Mouse (Mus musculus) megakaryocyte progenitor cell, adult 5-6 weeks (primary cell): ENCODE measurements around the gene Gm28038. TPM values are rescaled to one million over a fixed set of nuclear protein-coding genes. Genes with fewer than 3 reads are reported as not detected.

Source experiments
- ATAC-seq: replicated peaks from 2 replicates; pipeline ENCODE4 v1.8.0; 2016; ENCODE audit warnings: mild to moderate bottlenecking, moderate TSS enrichment, inconsistent platforms; ENCODE audit not compliant: poor library complexity
- total RNA-seq, 2 experiments: library from RNA; stranded (forward) in 1 of 2; stranded (reverse) in 1 of 2; fragments of 157-497, 149-512 nt in 1 of 2; fragments of 200-1000 nt in 1 of 2; gene quantifications; 2 replicates each; pipeline versions ENCODE4 v1.2.3 to v1.2.4; 2015 to 2017

Gm28038 gene
- total RNA-seq (2015): not detected in 2 replicates
- not detected in 2 replicates for total RNA-seq (2017)

- no peak for ATAC-seq
These were observed at the start of gene Gm28038 for GRCm38 (mm10) chr2:30280743-30281142. Gm28038 (plus strand) TSS chr2:30281043.

DNA sequence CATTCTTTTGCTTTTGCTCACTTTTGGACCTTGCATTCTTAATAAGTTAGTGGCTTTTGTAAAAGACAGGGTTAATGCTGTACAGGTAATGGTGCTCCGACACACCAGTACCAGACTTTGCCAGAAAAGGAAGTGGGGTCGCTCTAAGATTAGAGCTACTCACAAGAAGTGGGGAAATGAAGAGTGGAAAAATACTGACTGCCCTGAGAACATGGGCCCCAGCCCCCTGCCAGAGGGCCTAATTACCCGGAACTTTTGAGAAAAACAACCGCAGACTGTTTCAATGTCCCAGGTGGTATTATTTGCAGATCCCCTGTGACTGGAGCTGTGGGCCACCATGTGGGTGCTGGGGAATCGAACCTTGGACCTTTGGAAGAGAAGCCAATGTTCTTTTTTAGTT lies 45.2 kb upstream of the Gm28038 start:
- no peak for ATAC-seq

GRCm38 (mm10) chr2:30236426-30237198 lies 44.2 kb upstream of the Gm28038 start:
- no peak for ATAC-seq

GRCm38 (mm10) chr2:30237199-30237880 lies 43.5 kb upstream of the Gm28038 start, which contains the start of gene Lrrc8a:
Lrrc8a (plus strand) TSS chr2:30237715.
- ATAC-seq: peak; percentile 87

- ATAC-seq: peak; percentile 12
These were observed 43.0 kb upstream of the Gm28038 start for GRCm38 (mm10) chr2:30237881-30238280.

DNA sequence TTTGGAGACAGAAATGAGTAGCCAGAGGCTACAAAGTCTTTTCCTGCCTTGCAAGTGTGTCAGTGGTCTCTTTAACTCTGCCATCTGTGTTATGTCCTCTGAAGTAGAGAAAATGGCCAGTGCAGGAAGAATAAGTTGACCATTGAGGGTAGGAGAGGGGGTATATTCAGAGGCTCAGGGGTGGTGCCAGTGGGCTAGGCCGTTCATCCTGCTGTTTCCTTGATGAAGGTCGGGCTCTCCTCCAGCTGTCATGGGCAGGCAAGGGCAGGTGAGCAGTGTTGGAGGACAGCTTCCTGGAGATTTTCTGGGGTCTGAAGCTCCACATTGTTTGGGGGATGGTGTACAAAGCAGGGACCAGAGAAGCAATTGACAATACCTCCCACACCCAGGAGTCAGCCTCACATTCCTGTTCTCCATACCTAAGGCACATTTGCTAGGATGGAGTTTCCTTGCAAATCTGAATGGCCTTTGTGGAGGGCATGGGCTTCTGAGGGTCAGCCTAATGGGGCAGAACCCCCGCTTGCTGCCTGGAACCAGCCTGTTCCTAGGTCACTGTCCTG lies 41.9 kb upstream of the Gm28038 start:
- ATAC-seq: no peak

DNA sequence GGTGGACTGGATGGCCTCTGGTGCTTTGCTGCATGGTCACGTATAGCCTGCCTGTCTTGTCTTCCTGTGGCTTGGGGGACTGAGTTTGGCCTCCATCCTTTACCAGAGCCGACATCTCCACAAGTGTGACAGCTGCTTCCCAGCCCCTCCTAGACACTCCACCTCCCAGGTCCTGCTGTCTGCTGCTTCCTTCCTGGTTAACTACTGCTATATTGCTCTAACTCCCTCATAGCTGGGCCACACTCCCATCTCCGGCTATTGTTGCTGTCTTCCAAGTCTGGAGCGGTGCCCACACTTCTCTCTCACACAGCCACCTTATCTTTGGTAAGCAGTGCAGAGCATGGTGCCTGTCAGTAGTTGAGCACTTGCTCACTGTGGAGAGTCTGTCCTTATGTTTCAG lies 41.1 kb upstream of the Gm28038 start:
- ATAC-seq: peak; percentile 64

- no peak for ATAC-seq
These were observed 40.6 kb upstream of the Gm28038 start, which contains the start of gene Gm28035 for GRCm38 (mm10) chr2:30240267-30240666. Gm28035 (plus strand) TSS chr2:30240567.

GRCm38 (mm10) chr2:30242509-30242908 lies 38.3 kb upstream of the Gm28038 start:
- ATAC-seq: no peak

DNA sequence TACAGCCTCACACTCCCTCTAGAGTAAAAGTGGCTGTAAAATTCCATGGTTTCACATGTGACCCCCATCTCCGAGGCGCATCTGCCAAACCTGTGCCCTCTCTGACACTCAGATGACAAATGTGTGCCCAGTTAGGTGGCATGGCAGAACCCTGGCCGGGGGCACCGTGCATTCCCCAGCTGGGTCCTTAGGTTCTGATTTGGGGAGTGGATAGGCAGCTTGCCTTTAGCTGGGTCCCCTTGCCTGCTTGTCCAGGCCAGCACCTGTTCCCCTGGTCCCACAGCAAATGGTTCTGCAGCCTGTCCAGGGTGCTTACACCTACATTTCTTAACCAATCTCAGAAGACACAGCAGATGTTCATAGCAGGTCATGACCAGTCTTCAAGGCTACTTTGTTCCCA lies 37.5 kb upstream of the Gm28038 start:
- no peak for ATAC-seq

DNA sequence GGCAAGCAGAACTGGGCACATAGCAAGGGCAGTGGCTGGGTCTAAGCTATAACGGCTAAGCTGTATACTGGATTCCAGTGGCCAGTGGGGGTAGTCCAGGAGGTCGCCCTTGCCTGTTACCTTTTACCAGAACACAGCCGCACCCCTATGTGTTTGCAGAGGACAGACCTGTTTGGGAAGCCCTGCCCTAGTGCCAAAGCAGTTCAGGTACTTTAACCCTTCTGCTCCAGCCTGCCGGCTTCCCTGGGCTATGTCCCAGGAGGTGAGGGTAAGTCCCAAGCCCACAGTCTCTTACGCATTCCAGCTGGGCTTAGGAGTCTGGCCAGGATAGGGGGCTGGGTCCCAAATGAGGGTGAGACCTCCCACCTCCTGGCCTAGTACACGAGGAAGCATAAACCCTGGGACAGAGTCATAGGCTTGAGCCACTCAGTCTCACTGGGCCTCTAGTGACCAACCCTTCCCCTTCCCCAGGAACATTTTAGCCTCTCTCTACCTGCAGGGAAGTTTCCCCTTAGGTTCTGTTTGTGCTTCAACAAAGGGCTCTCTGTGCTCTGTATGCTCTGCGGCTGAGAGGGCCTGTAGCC lies 36.2 kb upstream of the Gm28038 start:
- no peak for ATAC-seq

DNA sequence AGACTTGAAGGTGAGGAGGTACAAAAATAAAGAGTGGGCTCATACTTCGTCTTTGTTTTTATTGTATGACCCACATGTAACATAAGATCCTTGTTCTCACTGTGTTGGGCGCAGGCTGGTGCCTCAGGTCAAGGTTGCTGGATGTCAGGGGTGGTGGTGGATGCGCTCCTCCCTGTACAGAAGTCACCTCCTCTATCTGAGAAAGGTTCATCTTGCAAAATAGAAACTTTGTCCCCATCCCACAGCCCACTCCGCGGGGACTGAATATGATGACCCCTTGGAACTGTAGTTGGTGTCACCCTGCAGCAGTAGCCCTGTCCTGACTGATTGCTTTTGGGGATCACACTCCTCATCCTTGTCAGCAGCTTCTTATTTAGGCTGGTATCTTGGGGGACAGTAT lies 33.8 kb upstream of the Gm28038 start:
- ATAC-seq: no peak

DNA sequence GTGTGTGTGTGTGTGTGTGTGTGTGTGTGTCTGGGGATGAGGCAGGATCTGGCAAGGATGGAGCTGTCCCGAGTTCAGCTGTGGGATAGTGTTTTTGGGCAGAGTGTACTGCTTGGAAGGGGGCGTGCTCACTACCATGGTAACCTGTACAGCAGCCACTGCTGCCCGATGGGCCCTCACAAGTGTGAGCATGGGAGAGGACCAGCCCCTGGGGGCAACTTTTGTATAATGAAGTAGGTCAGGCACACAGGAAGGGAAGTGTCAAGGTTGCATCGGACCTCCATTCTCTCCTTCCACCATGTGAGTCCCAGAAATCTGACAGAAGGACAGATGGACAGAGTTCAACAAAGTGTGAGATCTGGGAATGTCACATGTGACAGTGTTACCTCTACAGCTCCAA lies 33.2 kb upstream of the Gm28038 start:
- no peak for ATAC-seq

DNA sequence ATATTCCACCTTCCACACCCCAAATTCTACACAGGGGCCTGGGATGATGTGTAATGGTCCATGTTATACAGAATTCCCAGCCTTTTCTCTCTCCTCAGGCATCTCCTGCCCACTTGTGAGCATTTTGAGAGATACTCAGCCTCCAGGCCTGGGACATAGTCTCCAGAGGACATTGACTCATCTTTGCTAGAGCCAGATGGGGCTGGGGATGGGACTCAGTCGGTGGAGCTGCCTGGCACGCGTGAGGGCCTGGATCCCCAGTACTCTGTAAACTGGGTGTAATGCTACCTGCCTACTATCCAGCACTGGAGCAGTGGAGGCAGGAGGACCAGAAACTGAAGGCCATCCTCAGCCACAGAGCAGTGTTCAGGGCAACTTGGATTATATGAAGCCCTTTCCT lies 31.7 kb upstream of the Gm28038 start:
- ATAC-seq: no peak

DNA sequence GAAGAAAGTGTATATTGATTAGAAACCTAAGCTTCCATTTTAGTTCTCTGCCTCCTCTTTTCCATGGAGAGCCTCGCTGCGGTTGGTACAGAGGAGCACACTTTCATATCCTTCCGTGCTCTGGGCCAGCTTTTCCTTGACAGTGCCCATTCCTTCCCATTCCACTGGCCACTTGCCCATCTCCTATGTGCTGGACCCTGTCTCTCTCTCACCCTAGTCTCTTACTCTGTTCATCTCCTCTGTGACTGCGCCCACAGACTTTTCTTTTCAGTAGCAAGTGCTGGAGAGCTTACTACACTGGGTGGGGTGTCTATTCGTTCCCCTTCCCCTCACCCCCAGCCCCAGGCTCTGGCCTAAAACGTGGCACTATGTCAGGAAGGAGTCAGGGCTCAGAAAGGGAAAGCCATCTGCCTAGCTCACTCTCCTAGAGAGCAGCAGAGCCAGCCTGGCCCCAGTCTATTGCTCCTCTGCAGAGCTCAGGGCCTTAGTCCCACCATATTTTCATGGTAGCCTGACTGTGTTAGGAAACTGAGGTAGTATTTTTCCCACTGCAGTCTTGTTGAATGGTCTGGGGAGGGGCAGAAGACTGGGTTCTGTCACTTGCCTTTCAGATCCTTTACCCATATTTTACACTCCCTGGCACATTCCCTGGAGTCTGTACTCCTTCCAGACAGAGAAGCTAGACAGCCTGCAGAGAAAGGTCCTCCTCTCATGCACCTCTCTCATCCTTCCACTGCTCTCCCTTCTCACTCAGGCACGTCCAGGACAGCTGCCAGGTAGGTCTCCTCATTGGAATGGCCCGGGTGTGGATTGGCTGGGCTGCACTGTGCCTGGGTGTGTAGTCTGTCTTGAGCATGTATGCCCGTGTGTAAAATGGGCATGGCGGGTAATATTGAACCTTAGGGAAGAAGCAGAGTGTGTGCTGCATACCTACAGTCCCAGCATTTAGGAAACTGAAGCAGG lies 30.4 kb upstream of the Gm28038 start:
- no peak for ATAC-seq

DNA sequence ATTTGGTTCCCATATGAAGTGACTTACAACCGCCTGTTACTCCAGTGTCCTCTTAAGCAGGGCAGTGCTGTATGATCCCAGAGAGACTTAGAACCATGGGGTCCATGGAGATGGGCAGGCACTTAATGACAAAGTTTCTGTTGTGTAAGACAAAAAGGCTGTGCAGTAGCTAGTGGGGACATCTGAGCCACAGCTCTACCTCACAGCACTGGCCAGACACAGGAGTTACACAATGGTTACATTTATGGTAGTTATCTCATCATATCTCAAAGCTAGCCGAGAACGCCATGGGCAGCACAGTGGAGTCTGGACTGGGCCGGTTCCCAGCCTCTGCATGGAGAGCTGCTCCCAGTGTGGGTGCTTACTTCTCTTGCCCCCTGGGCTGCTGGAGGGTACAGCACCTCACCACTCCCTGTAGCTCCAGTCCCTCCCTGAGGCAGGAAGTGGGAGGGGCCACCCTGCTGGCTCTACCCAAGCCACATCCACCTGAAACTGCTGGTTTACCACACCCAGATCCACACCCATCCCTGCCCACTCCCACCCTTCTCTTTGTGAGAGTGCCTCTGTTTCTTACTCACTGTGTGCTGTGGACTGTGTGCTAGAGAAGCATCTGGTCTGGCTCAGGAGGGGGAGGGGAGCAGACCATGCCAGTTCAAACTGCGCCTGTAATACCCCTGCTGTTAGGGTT lies 29.3 kb upstream of the Gm28038 start:
- peak; percentile 95 for ATAC-seq

DNA sequence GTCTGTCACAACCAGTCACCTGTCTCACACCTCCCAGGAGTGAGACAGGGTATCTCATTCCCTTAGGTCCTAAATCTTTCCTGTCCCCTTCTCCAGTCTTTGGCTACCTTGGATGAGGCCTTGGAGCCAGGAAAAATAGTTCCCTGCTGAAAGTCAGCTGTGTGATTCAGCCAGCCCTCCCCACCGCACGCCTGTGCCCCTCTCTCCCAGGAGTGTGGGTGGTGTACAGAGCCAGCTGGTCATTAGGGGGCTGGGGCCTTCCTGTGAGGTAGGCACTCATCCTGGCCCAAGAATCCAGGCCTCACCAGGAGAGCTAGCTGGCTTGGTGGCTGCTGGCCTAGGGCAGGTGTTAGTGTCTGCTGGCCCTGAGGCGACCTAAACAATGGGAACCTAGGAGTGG lies 28.3 kb upstream of the Gm28038 start:
- ATAC-seq: no peak

- ATAC-seq: no peak
These were observed 27.0 kb upstream of the Gm28038 start for GRCm38 (mm10) chr2:30253809-30254208.

- ATAC-seq: no peak
These were observed 25.0 kb upstream of the Gm28038 start for GRCm38 (mm10) chr2:30255631-30256395.
